Mouse (Mus musculus) CH12.LX (cell line): ENCODE measurements around the gene Nt5c3. TPM values are rescaled to one million over a fixed set of nuclear protein-coding genes. Genes with fewer than 3 reads are reported as not detected.

Experiments
- DNase-seq: peaks from one replicate; pipeline ENCODE4 v3.0.0-alpha.2; 2013; ENCODE audit errors: extremely low read depth
- H3K27ac ChIP-seq: 2 replicates; pipeline ENCODE4 v1.5.1; 2012; ENCODE audit warnings: low read depth, mild to moderate bottlenecking, control low read depth, moderate library complexity; ENCODE audit not compliant: insufficient read depth
- H3K27me3 ChIP-seq: replicated peaks from 2 replicates; pipeline ENCODE3; 2012; ENCODE audit warnings: inconsistent platforms
- H3K36me3 ChIP-seq, 2 experiments: replicated peaks in 1 of 2; 2 replicates each; pipeline versions ENCODE3 to v1.6.1; 2012; ENCODE audit warnings: inconsistent platforms in 1 of 2, low read length in 1 of 2, mild to moderate bottlenecking in 1 of 2, mixed read lengths in 1 of 2, moderate library complexity in 1 of 2; ENCODE audit not compliant: control insufficient read depth in 1 of 2, insufficient read depth in 1 of 2
- H3K4me1 ChIP-seq, 2 experiments: 2 replicates each; pipeline ENCODE4 v1.6.1; 2012; ENCODE audit warnings: inconsistent platforms in 1 of 2, moderate library complexity in 1 of 2; ENCODE audit not compliant: insufficient read depth in 2 of 2, control insufficient read depth in 1 of 2
- H3K4me2 ChIP-seq: 2 replicates; pipeline ENCODE4 v1.6.1; 2012; ENCODE audit warnings: low read depth, mild to moderate bottlenecking, control low read depth; ENCODE audit not compliant: poor library complexity, insufficient read depth, severe bottlenecking
- H3K4me3 ChIP-seq, 3 experiments: fragments of 150-350 bp in 1 of 3; sonication (generic) in 1 of 3; replicated peaks in 1 of 3; 2 replicates each; pipeline versions ENCODE3 to v1.5.1; 2011 to 2012; ENCODE audit warnings: low read depth in 2 of 3, low read length in 2 of 3, mild to moderate bottlenecking in 2 of 3, moderate library complexity in 2 of 3, control low read depth in 1 of 3, improper control_type of control experiment in 1 of 3, inconsistent platforms in 1 of 3, mixed read lengths in 1 of 3; ENCODE audit not compliant: poor library complexity in 1 of 3
- H3K79me2 ChIP-seq: replicated peaks from 2 replicates; pipeline ENCODE4 v1.6.1; 2012; ENCODE audit warnings: mild to moderate bottlenecking, moderate library complexity; ENCODE audit not compliant: control insufficient read depth, poor library complexity, insufficient read depth, severe bottlenecking; ENCODE audit errors: extremely low read depth
- H3K9ac ChIP-seq: 2 replicates; pipeline ENCODE4 v1.6.1; 2012; ENCODE audit warnings: low read depth, mild to moderate bottlenecking, control low read depth, moderate library complexity; ENCODE audit not compliant: insufficient read depth
- H3K9me3 ChIP-seq: replicated peaks from 2 replicates; pipeline ENCODE3; 2012; ENCODE audit warnings: low read length, inconsistent platforms, mixed read lengths
- CHD1 ChIP-seq: IDR thresholded peaks from 2 replicates; pipeline ENCODE4 v1.6.1; 2012; ENCODE audit warnings: low read depth, low read length, improper control_type of control experiment, inconsistent platforms
- CHD2 ChIP-seq: IDR thresholded peaks from 2 replicates; pipeline ENCODE4 v1.6.1; 2011; ENCODE audit warnings: low read length, improper control_type of control experiment
- CTCF ChIP-seq, 2 experiments: IDR thresholded peaks in 1 of 2; conservative IDR thresholded peaks in 1 of 2; 2 replicates each; pipeline ENCODE4 v1.5.1; 2011 to 2012; ENCODE audit warnings: low read depth in 2 of 2, low read length in 2 of 2, improper control_type of control experiment in 1 of 2, inconsistent platforms in 1 of 2, mild to moderate bottlenecking in 1 of 2, moderate library complexity in 1 of 2
- E2F4 ChIP-seq: IDR thresholded peaks from 2 replicates; pipeline ENCODE4 v1.6.1; 2011; ENCODE audit warnings: low read depth, low read length, improper control_type of control experiment; ENCODE audit not compliant: insufficient replicate concordance
- EP300 ChIP-seq: IDR thresholded peaks from 2 replicates; pipeline ENCODE4 v1.6.1; 2011; ENCODE audit warnings: low read length, improper control_type of control experiment
- ETS1 ChIP-seq: conservative IDR thresholded peaks from 2 replicates; pipeline ENCODE4 v1.6.1; 2012; ENCODE audit warnings: low read depth, mild to moderate bottlenecking, inconsistent platforms, low read length, improper control_type of control experiment, moderate library complexity
- GABPA ChIP-seq: IDR thresholded peaks from 2 replicates; pipeline ENCODE4 v1.6.1; 2012; ENCODE audit warnings: low read depth, low read length, improper control_type of control experiment, inconsistent platforms; ENCODE audit not compliant: insufficient replicate concordance
- HCFC1 ChIP-seq: IDR thresholded peaks from 2 replicates; pipeline ENCODE4 v1.6.1; 2012; ENCODE audit warnings: low read depth, mild to moderate bottlenecking, inconsistent platforms, low read length, improper control_type of control experiment
- JUN ChIP-seq: IDR thresholded peaks from 2 replicates; pipeline ENCODE4 v1.6.1; 2011; ENCODE audit warnings: low read depth, mild to moderate bottlenecking, low read length, improper control_type of control experiment, moderate library complexity; ENCODE audit not compliant: insufficient read depth
- JUND ChIP-seq: conservative IDR thresholded peaks from 2 replicates; pipeline ENCODE4 v1.6.1; 2011; ENCODE audit warnings: low read depth, low read length, improper control_type of control experiment
- MAX ChIP-seq: IDR thresholded peaks from 2 replicates; pipeline ENCODE4 v1.6.1; 2011; ENCODE audit warnings: low read length, improper control_type of control experiment
- MAZ ChIP-seq: IDR thresholded peaks from 2 replicates; pipeline ENCODE4 v1.6.1; 2012; ENCODE audit warnings: low read depth, mild to moderate bottlenecking, inconsistent platforms, low read length, improper control_type of control experiment, moderate library complexity
- MEF2A ChIP-seq: IDR thresholded peaks from 2 replicates; pipeline ENCODE4 v1.6.1; 2014; ENCODE audit warnings: low read depth, mild to moderate bottlenecking, inconsistent platforms, low read length, improper control_type of control experiment, borderline replicate concordance
- MYC ChIP-seq: IDR thresholded peaks from 2 replicates; pipeline ENCODE4 v1.6.1; 2011; ENCODE audit warnings: low read depth, mild to moderate bottlenecking, improper control_type of control experiment, low read length
- NELFE ChIP-seq: IDR thresholded peaks from 2 replicates; pipeline ENCODE4 v1.6.1; 2011; ENCODE audit warnings: low read depth, low read length, improper control_type of control experiment
- NRF1 ChIP-seq: IDR thresholded peaks from 2 replicates; pipeline ENCODE4 v1.6.1; 2014; ENCODE audit warnings: low read depth, mild to moderate bottlenecking, inconsistent platforms, low read length, improper control_type of control experiment, moderate library complexity
- POLR2A ChIP-seq: IDR thresholded peaks from 2 replicates; pipeline ENCODE4 v1.6.1; 2011; ENCODE audit warnings: low read depth, mild to moderate bottlenecking, improper control_type of control experiment, low read length
- SMC3 ChIP-seq: IDR thresholded peaks from 2 replicates; pipeline ENCODE4 v1.6.1; 2011; ENCODE audit warnings: low read depth, low read length, improper control_type of control experiment
- TBP ChIP-seq: conservative IDR thresholded peaks from 2 replicates; pipeline ENCODE4 v1.6.1; 2011; ENCODE audit warnings: low read depth, low read length, improper control_type of control experiment
- TCF12 ChIP-seq: IDR thresholded peaks from 2 replicates; pipeline ENCODE4 v1.6.1; 2014; ENCODE audit warnings: low read depth, mild to moderate bottlenecking, inconsistent platforms, low read length, improper control_type of control experiment
- UBTF ChIP-seq: IDR thresholded peaks from 2 replicates; pipeline ENCODE4 v1.6.1; 2012; ENCODE audit warnings: low read depth, mild to moderate bottlenecking, inconsistent platforms, low read length, improper control_type of control experiment, moderate library complexity
- USF1 ChIP-seq: IDR thresholded peaks from 2 replicates; pipeline ENCODE4 v1.6.1; 2014; ENCODE audit warnings: low read depth, mild to moderate bottlenecking, inconsistent platforms, low read length, improper control_type of control experiment
- USF2 ChIP-seq: conservative IDR thresholded peaks from 2 replicates; pipeline ENCODE4 v1.6.1; 2011; ENCODE audit warnings: low read depth, low read length, improper control_type of control experiment
- ZKSCAN1 ChIP-seq: IDR thresholded peaks from 2 replicates; pipeline ENCODE4 v1.6.1; 2012; ENCODE audit warnings: low read depth, inconsistent platforms, low read length, improper control_type of control experiment, borderline replicate concordance
- ZNF384 ChIP-seq: IDR thresholded peaks from 2 replicates; pipeline ENCODE4 v1.6.1; 2012; ENCODE audit warnings: low read depth, low read length, improper control_type of control experiment, inconsistent platforms
- dilution Hi-C: fragments of 300-500 bp; cut with MboI; formaldehyde crosslinking; loops from 2 replicates; pipeline ENCODE4 v1.14.3; 2020; ENCODE audit warnings: low sequenced_read_pairs; ENCODE audit not compliant: extremely low pct_unique_long_range_greater_than_20kb, extremely low pct_ligation_motif_present
- in situ Hi-C: fragments of 300-500 bp; cut with MboI; formaldehyde crosslinking; loops from 3 replicates; pipeline ENCODE4 v1.14.3; 2019; ENCODE audit warnings: low sequenced_read_pairs, low pct_ligation_motif_present, low pct_unique_long_range_greater_than_20kb, mixed read lengths
- polyA plus RNA-seq: library from polyadenylated mRNA; unstranded; fragments of >175 nt; gene quantifications from 2 replicates; pipeline ENCODE4 v1.2.1, GENCODE M21; 2012; ENCODE audit warnings: low read depth; ENCODE audit not compliant: insufficient read length
- total RNA-seq, 2 experiments: library from RNA; depleted of rRNA; stranded (reverse); fragments of 300-350 nt in 1 of 2; fragments of >200 nt in 1 of 2; gene quantifications; 2 replicates each; pipeline ENCODE4 v1.2.3; 2012 to 2014

The Nt5c3 gene
- total and polyA plus RNA-seq, 3 experiments, result 23.7 to 82.4 (median 36.5) TPM

GRCm38 (mm10) chr6:56834769-56835168, 89.0 kb downstream of the Nt5c3 start:
- H3K4me1 ChIP-seq, result peaks cover 0 to 10% of the 10 kb centered on the region in 2 experiments; a peak in 2 of 4 replicates
- in situ Hi-C loops, result loop anchor here (25.0 kb wide), 1 partner anchor 278 kb away; the partner anchor contains the start of gene Vmn1r10
- no peaks in the 10 kb centered on the region for H3K27me3 ChIP-seq
- H3K9me3 ChIP-seq, result no peaks in the 10 kb centered on the region
- no peak overlapping the region for H3K4me2 ChIP-seq
- H3K27ac ChIP-seq, result no peak overlapping the region
- DNase-seq, result no peak
- H3K36me3 ChIP-seq, result no peaks in the 10 kb centered on the region
- H3K4me3 ChIP-seq, result no peak overlapping the region
- no peak for TF ChIP-seq USF2
- TF ChIP-seq CHD2, result no peak
- TF ChIP-seq ZKSCAN1, result no peak
- TF ChIP-seq MAZ, result no peak
- TF ChIP-seq TCF12, result no peak
- no peak for TF ChIP-seq ETS1
- no peak for TF ChIP-seq POLR2A
- TF ChIP-seq SMC3, result no peak
- TF ChIP-seq NRF1, result no peak
- TF ChIP-seq TBP, result no peak
- TF ChIP-seq NELFE, result no peak
- TF ChIP-seq CTCF (conservative IDR thresholded peaks at IDR 0.05 in 1 of 2, IDR thresholded peaks at IDR 0.05 in 1 of 2; ENCODE audit: low read depth in 2 of 2, low read length in 2 of 2), result no peak
- no peak for TF ChIP-seq USF1
- TF ChIP-seq CHD1, result no peak
- no peak for TF ChIP-seq JUN
- TF ChIP-seq MEF2A, result no peak
- TF ChIP-seq ZNF384, result no peak
- no peak for TF ChIP-seq EP300
- no peak for TF ChIP-seq HCFC1
- H3K79me2 ChIP-seq, result no peaks in the 10 kb centered on the region
- H3K9ac ChIP-seq, result no peak overlapping the region
- dilution Hi-C loops, result no loop called here

GRCm38 (mm10) chr6:56832830-56833229, 90.9 kb downstream of the Nt5c3 start:
- Histone ChIP-seq H3K4me3 (no peak overlapping the region), H3K27me3 (no peaks in the 10 kb centered on the region), H3K4me2 (no peak overlapping the region), H3K9me3 (no peaks in the 10 kb centered on the region), H3K27ac (no peak overlapping the region), H3K4me1 (peaks cover 0 to 10% of the 10 kb centered on the region in 2 experiments; a peak in 2 of 4 replicates), H3K36me3 (no peaks in the 10 kb centered on the region), H3K79me2 (no peaks in the 10 kb centered on the region), H3K9ac (no peak overlapping the region)
- in situ Hi-C loops, result loop anchor here (25.0 kb wide), 1 partner anchor 279 kb away; the partner anchor contains the start of gene Vmn1r10
- DNase-seq, result no peak
- TF ChIP-seq MYC (no peak), MAX (no peak), UBTF (no peak), E2F4 (no peak), CHD1 (no peak), JUND (no peak), GABPA (no peak), JUN (no peak), TBP (no peak), NELFE (no peak)
- dilution Hi-C loops, result no loop called here
